Comparison of ENCODE assay signal across 9 mouse cellular contexts in the genomic region with DNA sequence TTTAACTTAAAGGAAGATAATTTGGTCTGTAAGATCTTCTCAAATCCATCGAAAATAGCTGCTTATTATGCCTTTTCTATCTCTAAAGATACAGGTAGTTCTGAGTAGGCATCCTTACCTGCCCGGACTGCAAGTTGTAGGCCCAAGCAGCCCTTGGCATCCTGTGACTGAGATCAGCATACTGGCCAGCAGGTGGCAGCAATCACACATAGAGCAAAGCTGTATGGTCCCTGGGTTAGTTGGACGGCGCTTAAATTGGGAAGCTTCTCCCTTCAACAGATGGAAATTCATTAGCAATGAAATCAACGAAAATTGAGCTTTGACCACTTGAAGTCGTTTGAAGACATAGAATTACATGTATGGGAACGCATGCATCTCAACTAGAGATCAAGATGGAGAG.
DNase-seq lines count a peak whose midpoint lies in the region; ATAC-seq and TF ChIP-seq lines count a peak whose summit lies in the region.
"Had no signal": no experiment of that assay in that cellular context is flagged by ENCODE, and none has a peak within 500 bp of the region (broad histone marks: within the 10 kb centered on the region; RNA-seq: fewer than 3 reads in every experiment).

No protein-coding gene starts in this region.

- H3K27ac ChIP-seq in hindbrain, embryonic 11.5 days (ENCODE audit: low read depth, low read length), result no peak overlapping the region
- no peak overlapping the region for H3K27ac ChIP-seq in hindbrain, embryonic 16.5 days (ENCODE audit: low read depth, low read length)
- H3K27ac ChIP-seq in embryonic facial prominence, embryonic 11.5 days (replicated peaks; ENCODE audit: low read depth, low read length), result no peak overlapping the region
- no peak overlapping the region for H3K27ac ChIP-seq in hindbrain, postnatal 0 days
- H3K27ac ChIP-seq: embryonic facial prominence, embryonic 13.5 days had no signal

- no peak overlapping the region for H3K4me3 ChIP-seq in hindbrain, embryonic 11.5 days (ENCODE audit: low read depth, low read length)
- H3K4me3 ChIP-seq in hindbrain, embryonic 16.5 days (ENCODE audit: low read length), result no peak overlapping the region
- no peak overlapping the region for H3K4me3 ChIP-seq in embryonic facial prominence, embryonic 11.5 days (ENCODE audit: low read depth, low read length)
- no peak overlapping the region for H3K4me3 ChIP-seq in hindbrain, postnatal 0 days (ENCODE audit: low read length)
- H3K4me3 ChIP-seq: embryonic facial prominence, embryonic 13.5 days had no signal

- H3K9me3 ChIP-seq in hindbrain, embryonic 11.5 days (ENCODE audit: control insufficient read depth, low read length), result no peaks in the 10 kb centered on the region
- H3K9me3 ChIP-seq in hindbrain, embryonic 16.5 days (ENCODE audit: control insufficient read depth, low read length), result no peaks in the 10 kb centered on the region
- no peaks in the 10 kb centered on the region for H3K9me3 ChIP-seq in embryonic facial prominence, embryonic 11.5 days (replicated peaks; ENCODE audit: control insufficient read depth, low read length)
- H3K9me3 ChIP-seq in hindbrain, postnatal 0 days (ENCODE audit: low read length), result no peaks in the 10 kb centered on the region
- H3K9me3 ChIP-seq: embryonic facial prominence, embryonic 13.5 days had no signal

- intact Hi-C loops in left cerebral cortex, postnatal 10 days (cut with DNase I), result no loop called here

- no peak overlapping the region for H3K9ac ChIP-seq in hindbrain, embryonic 11.5 days (ENCODE audit: low read depth, low read length)
- H3K9ac ChIP-seq in hindbrain, embryonic 16.5 days (ENCODE audit: low read depth, low read length), result no peak overlapping the region
- no peak overlapping the region for H3K9ac ChIP-seq in embryonic facial prominence, embryonic 11.5 days (replicated peaks; ENCODE audit: low read length)
- no peak overlapping the region for H3K9ac ChIP-seq in hindbrain, postnatal 0 days (replicated peaks; ENCODE audit: low read length)
- H3K9ac ChIP-seq: embryonic facial prominence, embryonic 13.5 days had no signal

- WGBS in hindbrain, embryonic 11.5 days, result 22% methylated on average over 7 of the region's 7 CpGs
- 30% methylated on average over 7 of the region's 7 CpGs for WGBS in hindbrain, embryonic 16.5 days
- 24% methylated on average over 7 of the region's 7 CpGs for WGBS in embryonic facial prominence, embryonic 11.5 days
- WGBS in hindbrain, postnatal 0 days, result 26% methylated on average over 7 of the region's 7 CpGs

- no peaks in the 10 kb centered on the region for H3K36me3 ChIP-seq in hindbrain, embryonic 11.5 days (ENCODE audit: control insufficient read depth, insufficient read depth, low read length)
- H3K36me3 ChIP-seq in hindbrain, embryonic 16.5 days (ENCODE audit: control insufficient read depth, insufficient read depth, low read length), result no peaks in the 10 kb centered on the region
- no peaks in the 10 kb centered on the region for H3K36me3 ChIP-seq in embryonic facial prominence, embryonic 11.5 days (replicated peaks; ENCODE audit: control insufficient read depth, insufficient read depth, low read depth, low read length)
- no peaks in the 10 kb centered on the region for H3K36me3 ChIP-seq in hindbrain, postnatal 0 days (ENCODE audit: insufficient read depth, low read length)
- H3K36me3 ChIP-seq: embryonic facial prominence, embryonic 13.5 days had no signal

- no peak for ATAC-seq in hindbrain, embryonic 11.5 days (ENCODE audit: low FRiP score)
- no peak for ATAC-seq in hindbrain, embryonic 16.5 days
- no peak for ATAC-seq in embryonic facial prominence, embryonic 11.5 days (replicated peaks; ENCODE audit: insufficient number of reproducible peaks, low FRiP score, low TSS enrichment, low read depth)
- ATAC-seq in hindbrain, postnatal 0 days, result no peak

- H3K27me3 ChIP-seq in hindbrain, embryonic 11.5 days (ENCODE audit: control insufficient read depth, insufficient read depth, low read length), result no peaks in the 10 kb centered on the region
- H3K27me3 ChIP-seq in hindbrain, embryonic 16.5 days (replicated peaks; ENCODE audit: control insufficient read depth, insufficient read depth, low read length), result no peaks in the 10 kb centered on the region
- no peaks in the 10 kb centered on the region for H3K27me3 ChIP-seq in embryonic facial prominence, embryonic 11.5 days (ENCODE audit: control insufficient read depth, insufficient read depth, low read length)
- no peaks in the 10 kb centered on the region for H3K27me3 ChIP-seq in hindbrain, postnatal 0 days (ENCODE audit: insufficient read depth, low read length)
- H3K27me3 ChIP-seq: embryonic facial prominence, embryonic 13.5 days had no signal

- no peak overlapping the region for H3K4me2 ChIP-seq in hindbrain, embryonic 11.5 days (replicated peaks; ENCODE audit: low read depth, low read length)
- H3K4me2 ChIP-seq in hindbrain, embryonic 16.5 days (ENCODE audit: low read length), result no peak overlapping the region
- H3K4me2 ChIP-seq in embryonic facial prominence, embryonic 11.5 days (ENCODE audit: low read depth, low read length), result no peak overlapping the region
- no peak overlapping the region for H3K4me2 ChIP-seq in hindbrain, postnatal 0 days (ENCODE audit: low read depth, low read length)
- H3K4me2 ChIP-seq: embryonic facial prominence, embryonic 13.5 days had no signal

- TF ChIP-seq CTCF in hindbrain, postnatal 0 days (IDR thresholded peaks at IDR 0.05; ENCODE audit: low read depth), result peak; percentile 80

- H3K4me1 ChIP-seq in hindbrain, embryonic 11.5 days (replicated peaks; ENCODE audit: control insufficient read depth, insufficient read depth, low read length), result no peaks in the 10 kb centered on the region
- no peaks in the 10 kb centered on the region for H3K4me1 ChIP-seq in hindbrain, embryonic 16.5 days (ENCODE audit: control insufficient read depth, insufficient read depth, low read depth, low read length)
- H3K4me1 ChIP-seq in embryonic facial prominence, embryonic 11.5 days (ENCODE audit: control insufficient read depth, insufficient read depth, low read length), result no peaks in the 10 kb centered on the region
- H3K4me1 ChIP-seq in hindbrain, postnatal 0 days (ENCODE audit: insufficient read depth, low read length), result no peaks in the 10 kb centered on the region
- H3K4me1 ChIP-seq: embryonic facial prominence, embryonic 13.5 days had no signal

- peak; percentile 59 for DNase-seq in hindbrain, embryonic 11.5 days (ENCODE audit: low spot score)
- DNase-seq in adrenal gland, postnatal 36 days, result peak; percentile 79 to 85
- DNase-seq in embryonic facial prominence, embryonic 11.5 days (ENCODE audit: low spot score), result peak; percentile 76
- DNase-seq in hindbrain, postnatal 0 days (ENCODE audit: low spot score), result peak; percentile 78
- DNase-seq in left cerebral cortex, postnatal 10 days (ENCODE audit: extremely low spot score in 1 of 2, low spot score in 2 of 2), result peak; percentile 53 to 76
- peak; percentile 39 for DNase-seq in ovary, adult 18-20 months (ENCODE audit: low spot score)
- DNase-seq in thymus, postnatal 0 days (ENCODE audit: low spot score), result peak; percentile 52
